Mouse (Mus musculus): ENCODE measurements around the gene 4930415O20Rik. TPM values are rescaled to one million over a fixed set of nuclear protein-coding genes. Genes with fewer than 3 reads are reported as not detected.

Gene 4930415O20Rik
- polyA plus RNA-seq, 1 experiment, result 0.34 TPM

- no peak for DNase-seq (ENCODE audit: extremely low spot score in 1 of 2, low spot score in 1 of 2)
These were observed 55.3 kb downstream of the 4930415O20Rik start for GRCm38 (mm10) chr15:98626078-98626477.

GRCm38 (mm10) chr15:98626487-98627212 is 55.8 kb downstream of the 4930415O20Rik start:
- DNase-seq (ENCODE audit: extremely low spot score in 1 of 2, low spot score in 1 of 2), result no peak

GRCm38 (mm10) chr15:98628589-98629254 is 57.9 kb downstream of the 4930415O20Rik start:
- no peak for DNase-seq (ENCODE audit: extremely low spot score in 1 of 2, low spot score in 1 of 2)

GRCm38 (mm10) chr15:98629464-98629863 is 58.7 kb downstream of the 4930415O20Rik start:
- DNase-seq (ENCODE audit: extremely low spot score in 1 of 2, low spot score in 1 of 2), result no peak

- DNase-seq (ENCODE audit: extremely low spot score in 1 of 2, low spot score in 1 of 2), result no peak
These were observed 59.7 kb downstream of the 4930415O20Rik start, which contains the start of gene Cacnb3 for GRCm38 (mm10) chr15:98630540-98630939. Gene Cacnb3 (plus strand): TSS chr15:98630840.

- DNase-seq (ENCODE audit: extremely low spot score in 1 of 2, low spot score in 1 of 2), result peak in 1 of 2 experiments; percentile 72
These were observed 60.7 kb downstream of the 4930415O20Rik start for GRCm38 (mm10) chr15:98631493-98631892.

GRCm38 (mm10) chr15:98632107-98632744 is 61.4 kb downstream of the 4930415O20Rik start:
- DNase-seq (ENCODE audit: extremely low spot score in 1 of 2, low spot score in 1 of 2), result peak in 1 of 2 experiments; percentile 75

GRCm38 (mm10) chr15:98632921-98633320 is 62.1 kb downstream of the 4930415O20Rik start:
- no peak for DNase-seq (ENCODE audit: extremely low spot score in 1 of 2, low spot score in 1 of 2)

GRCm38 (mm10) chr15:98633822-98634470 is 63.1 kb downstream of the 4930415O20Rik start:
- no peak for DNase-seq (ENCODE audit: extremely low spot score in 1 of 2, low spot score in 1 of 2)

- peak in 1 of 2 experiments; percentile 83 for DNase-seq (ENCODE audit: extremely low spot score in 1 of 2, low spot score in 1 of 2)
These were observed 63.8 kb downstream of the 4930415O20Rik start for GRCm38 (mm10) chr15:98634541-98635081.

GRCm38 (mm10) chr15:98635291-98635841 is 64.6 kb downstream of the 4930415O20Rik start:
- no peak for DNase-seq (ENCODE audit: extremely low spot score in 1 of 2, low spot score in 1 of 2)

GRCm38 (mm10) chr15:98636517-98636916 is 65.7 kb downstream of the 4930415O20Rik start:
- DNase-seq (ENCODE audit: extremely low spot score in 1 of 2, low spot score in 1 of 2), result peak in 1 of 2 experiments; percentile 81

GRCm38 (mm10) chr15:98637155-98637554 is 66.4 kb downstream of the 4930415O20Rik start:
- no peak for DNase-seq (ENCODE audit: extremely low spot score in 1 of 2, low spot score in 1 of 2)

Other genes starting within 250 kb of the 4930415O20Rik start
- not detected in 2 replicates for gene Olfr284, start 230.0 kb upstream of the 4930415O20Rik start, polyA plus RNA-seq (2012; rRNA removed)
- gene Olfr283, start 190.1 kb upstream of the 4930415O20Rik start, polyA plus RNA-seq (2012; rRNA removed), result 0.04 and 0.11 TPM in 2 replicates
- not detected in 2 replicates for gene Olfr282, start 139.8 kb upstream of the 4930415O20Rik start, polyA plus RNA-seq (2012; rRNA removed)
- gene Olfr281, start 118.4 kb upstream of the 4930415O20Rik start, polyA plus RNA-seq (2012; rRNA removed), result 0.02 TPM in 2 replicates
- gene OR5BS1P, start 101.1 kb upstream of the 4930415O20Rik start, polyA plus RNA-seq (2012; rRNA removed), result 0.02 TPM in 1 of 2 replicates, not detected in the other
- gene Lalba, start 88.3 kb upstream of the 4930415O20Rik start, polyA plus RNA-seq (2012; rRNA removed), result not detected in 2 replicates
- gene Olfr279, start 78.6 kb upstream of the 4930415O20Rik start, polyA plus RNA-seq (2012; rRNA removed), result 0.29 TPM in 1 of 2 replicates, not detected in the other
- 54.4 and 56.4 TPM in 2 replicates for gene Kansl2, start 36.7 kb upstream of the 4930415O20Rik start, polyA plus RNA-seq (2012; rRNA removed)
- gene Ccnt1, start 81 bp upstream of the 4930415O20Rik start, polyA plus RNA-seq (2012; rRNA removed), result 18.8 and 21.1 TPM in 2 replicates
- 40.3 and 45.6 TPM in 2 replicates for gene Adcy6, start 39.1 kb downstream of the 4930415O20Rik start, polyA plus RNA-seq (2012; rRNA removed)
- gene Cacnb3, start 59.8 kb downstream of the 4930415O20Rik start, polyA plus RNA-seq (2012; rRNA removed), result 377 and 417 TPM in 2 replicates
- gene Ddx23, start 91.9 kb downstream of the 4930415O20Rik start, polyA plus RNA-seq (2012; rRNA removed), result 56.2 and 63.3 TPM in 2 replicates
- 25.4 and 25.5 TPM in 2 replicates for gene Rnd1, start 106.5 kb downstream of the 4930415O20Rik start, polyA plus RNA-seq (2012; rRNA removed)
- gene Ccdc65, start 137.2 kb downstream of the 4930415O20Rik start, polyA plus RNA-seq (2012; rRNA removed), result 6.4 and 7.7 TPM in 2 replicates
- 2.9 and 3.5 TPM in 2 replicates for gene Fkbp11, start 157.2 kb downstream of the 4930415O20Rik start, polyA plus RNA-seq (2012; rRNA removed)
- 678 and 795 TPM in 2 replicates for gene Arf3, start 192.2 kb downstream of the 4930415O20Rik start, polyA plus RNA-seq (2012; rRNA removed)
- gene Wnt10b, start 207.1 kb downstream of the 4930415O20Rik start, polyA plus RNA-seq (2012; rRNA removed), result 6.3 and 6.8 TPM in 2 replicates
- gene Wnt1, start 218.9 kb downstream of the 4930415O20Rik start, polyA plus RNA-seq (2012; rRNA removed), result 0.10 and 0.25 TPM in 2 replicates
- gene Ddn, start 238.5 kb downstream of the 4930415O20Rik start, polyA plus RNA-seq (2012; rRNA removed), result 764 and 849 TPM in 2 replicates